Mouse (Mus musculus): Measurements from ENCODE around the gene Nubpl.
"Not testable (repeated sequence)": the region's sequence is repeated elsewhere in the genome, so short reads cannot be mapped to it uniquely, and the experiment has no call there.

Nubpl gene

DNA sequence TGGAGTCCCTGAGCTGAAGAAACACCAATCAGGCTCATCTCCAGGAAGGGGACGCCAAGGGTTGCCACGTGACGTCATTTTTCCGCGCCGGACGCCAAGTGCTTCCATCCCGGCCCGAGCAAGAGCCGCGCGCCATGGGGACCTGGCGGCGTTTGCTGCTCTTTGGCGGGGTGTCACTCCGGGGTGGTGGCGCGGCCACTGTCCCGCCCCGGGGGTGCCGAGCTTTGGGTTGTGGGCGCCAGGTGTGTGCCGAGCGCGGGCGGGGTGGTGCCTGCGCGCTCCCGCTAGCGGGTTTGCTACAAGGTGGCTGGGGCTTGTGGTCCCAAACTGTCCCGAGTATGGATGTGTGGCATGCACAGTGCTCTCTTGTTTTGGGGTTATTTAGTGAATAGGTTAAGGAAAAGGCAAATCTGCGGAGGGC is at the start of gene Nubpl:
Nubpl (plus strand) TSS at position 88 of the 421 bp plus-strand sequence.
- DNase-seq = peak; percentile 92

DNA sequence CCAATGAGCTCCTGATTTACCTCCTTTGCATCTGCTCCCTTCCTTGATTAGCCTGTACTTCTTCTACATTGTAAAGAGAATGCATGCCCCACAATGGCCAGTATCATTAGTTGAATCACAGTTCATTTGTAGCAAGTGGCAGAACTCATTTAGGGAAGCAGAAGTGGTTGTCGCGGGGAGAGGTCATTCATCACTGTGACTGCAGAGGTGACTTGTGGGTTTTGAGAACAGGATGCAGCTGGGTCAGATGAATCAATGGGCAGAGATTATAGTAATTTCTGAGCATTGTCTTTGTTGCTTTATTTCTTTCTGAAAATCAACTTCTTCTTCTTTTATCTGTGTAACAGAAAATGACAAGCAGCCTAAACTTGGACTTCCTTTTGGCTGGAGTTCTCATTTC is 48.2 kb upstream of the Nubpl start:
- DNase-seq = no peak

DNA sequence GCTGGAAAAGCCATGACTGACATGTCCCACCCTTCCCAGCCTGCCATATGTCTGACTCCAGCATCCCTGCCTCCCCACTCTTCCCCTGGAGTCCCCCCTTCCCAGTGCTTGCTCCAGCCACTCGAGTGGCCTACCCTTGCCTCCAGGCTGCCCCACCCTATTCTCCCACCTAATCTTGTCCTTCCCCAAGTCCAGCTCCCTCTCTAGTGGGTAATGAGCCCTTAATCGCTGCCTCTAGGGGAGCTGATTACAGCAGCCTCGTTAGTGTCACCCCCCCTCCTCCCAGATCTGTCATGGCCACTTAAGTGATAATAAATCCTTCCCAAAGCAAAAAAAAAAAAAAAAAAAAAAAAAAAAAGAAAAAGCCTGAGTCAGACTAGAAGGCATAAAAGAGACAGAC is 18.2 kb upstream of the Nubpl start:
- not testable (repeated sequence) for DNase-seq

DNA sequence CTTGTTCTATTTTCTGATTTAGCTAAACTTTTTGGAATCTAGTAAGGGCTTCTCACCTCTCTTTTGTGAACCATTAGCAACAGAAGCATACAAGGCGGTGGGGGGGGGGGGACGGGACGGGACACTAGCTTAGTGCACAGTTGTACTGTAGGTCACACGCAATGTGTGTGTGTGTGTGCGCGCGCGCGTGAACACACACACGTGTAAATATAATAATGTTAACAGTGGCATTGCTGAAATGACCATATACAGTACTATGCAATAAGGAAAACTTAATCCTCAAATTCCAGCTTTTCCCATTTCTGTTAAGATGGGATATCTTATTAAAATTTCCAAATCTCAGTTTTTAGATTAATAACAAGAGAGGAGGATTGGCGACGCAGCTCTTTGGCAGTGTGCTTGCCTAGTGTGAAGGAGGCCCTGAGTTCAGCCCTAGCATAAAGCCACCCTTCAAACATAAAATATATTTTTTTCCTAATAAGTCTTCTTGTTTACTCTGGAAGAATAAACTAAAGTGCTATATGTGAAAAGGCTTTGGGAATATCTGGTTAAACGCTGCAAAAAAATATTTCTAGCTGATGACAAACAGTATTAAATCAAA is 388 bp upstream of the Nubpl start:
- DNase-seq = no peak

DNA sequence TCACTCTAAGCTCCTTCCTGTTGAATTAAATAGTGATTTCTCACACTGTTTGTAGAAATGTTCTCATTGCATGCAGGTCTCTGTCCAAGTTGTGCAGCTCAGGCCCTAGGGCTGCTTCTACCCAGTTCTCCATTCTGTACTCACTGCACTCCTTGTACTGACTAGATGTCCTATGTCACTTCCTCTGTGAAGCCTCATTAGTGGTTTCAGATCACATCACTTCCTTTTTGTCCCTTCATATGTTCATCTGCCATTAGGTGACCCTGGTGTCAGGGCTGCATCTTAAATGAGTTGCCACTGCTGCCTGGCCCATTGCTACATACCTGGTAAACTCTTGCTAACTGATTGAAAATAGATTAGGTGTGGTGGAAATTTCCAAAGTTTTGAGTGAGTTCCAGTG is 22.7 kb downstream of the Nubpl start:
- no peak for DNase-seq

DNA sequence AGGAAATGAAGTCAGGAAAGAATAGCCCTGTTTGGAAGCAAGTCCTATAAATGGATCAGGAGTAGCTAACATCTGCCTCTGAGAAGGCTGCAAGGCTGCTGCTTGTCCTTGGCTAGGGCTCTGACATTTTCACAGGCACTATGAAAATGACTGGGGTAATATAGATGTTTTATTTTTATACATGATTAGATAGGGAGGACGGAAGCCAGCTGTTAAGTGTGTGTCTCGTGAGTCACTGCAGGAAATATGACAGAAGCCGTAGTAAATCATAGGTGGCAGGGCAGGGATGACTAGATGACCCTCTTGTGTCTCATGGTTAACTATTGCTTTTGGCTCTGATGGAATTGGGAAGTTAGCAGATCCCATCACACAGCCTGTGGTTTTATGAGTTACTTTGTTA is 28.9 kb downstream of the Nubpl start:
- no peak for DNase-seq

DNA sequence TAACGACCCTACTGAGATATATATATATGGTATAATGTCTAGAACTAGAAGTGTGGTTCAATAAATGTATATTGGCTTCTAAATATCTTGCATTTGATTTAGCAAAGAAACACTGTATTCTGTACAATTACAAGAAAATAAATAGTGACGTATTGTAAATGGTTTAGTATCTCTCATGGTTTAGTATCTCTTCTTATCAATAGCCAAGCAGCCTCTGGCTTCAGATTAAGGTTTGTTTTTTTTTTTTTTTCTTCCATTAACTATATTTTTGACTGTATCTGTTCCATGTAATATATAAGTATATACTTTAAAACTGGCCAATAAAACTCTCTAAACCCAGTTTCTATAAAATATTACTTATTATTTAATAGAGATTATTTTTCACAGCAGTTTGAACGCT is 31.5 kb downstream of the Nubpl start:
- DNase-seq = no peak

DNA sequence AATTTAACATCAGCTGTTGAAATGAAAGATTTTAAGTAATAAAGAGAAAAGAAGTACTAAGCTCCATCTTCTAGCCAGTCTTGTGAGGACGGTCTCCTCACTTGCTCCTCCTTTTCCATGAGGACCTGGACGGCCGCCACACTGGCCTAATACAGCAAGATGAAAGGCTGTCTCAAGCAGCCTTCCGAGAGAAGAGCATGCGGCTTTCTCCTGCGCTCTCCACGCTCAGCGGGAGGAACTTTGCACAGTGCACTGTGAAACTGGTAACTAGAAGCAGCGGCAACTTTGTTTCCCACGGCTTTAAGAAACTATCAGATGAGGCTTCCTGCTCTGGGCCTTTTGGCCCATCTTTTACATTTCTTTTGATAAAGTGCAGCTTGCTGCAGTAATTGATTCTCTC is 34.7 kb downstream of the Nubpl start:
- DNase-seq = no peak

DNA sequence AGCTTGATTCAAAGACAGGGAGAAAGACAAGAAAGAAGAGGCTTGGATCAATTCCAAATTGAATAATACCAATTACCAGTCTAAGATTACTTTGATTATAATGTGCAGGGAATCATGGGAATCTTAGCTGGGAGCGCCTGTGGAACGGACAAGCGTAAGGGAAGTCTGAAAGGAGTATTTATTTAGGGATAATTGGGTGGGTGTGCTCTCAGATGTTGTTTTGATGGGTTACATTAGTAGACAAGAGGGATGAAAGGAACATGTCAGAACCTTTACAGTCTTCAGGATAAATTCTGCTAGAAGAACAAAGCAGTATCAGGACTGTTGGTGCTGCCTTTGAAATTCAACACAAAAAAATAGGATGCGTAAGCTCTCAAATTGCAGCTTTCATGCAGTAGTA is 40.8 kb downstream of the Nubpl start:
- DNase-seq = no peak

DNA sequence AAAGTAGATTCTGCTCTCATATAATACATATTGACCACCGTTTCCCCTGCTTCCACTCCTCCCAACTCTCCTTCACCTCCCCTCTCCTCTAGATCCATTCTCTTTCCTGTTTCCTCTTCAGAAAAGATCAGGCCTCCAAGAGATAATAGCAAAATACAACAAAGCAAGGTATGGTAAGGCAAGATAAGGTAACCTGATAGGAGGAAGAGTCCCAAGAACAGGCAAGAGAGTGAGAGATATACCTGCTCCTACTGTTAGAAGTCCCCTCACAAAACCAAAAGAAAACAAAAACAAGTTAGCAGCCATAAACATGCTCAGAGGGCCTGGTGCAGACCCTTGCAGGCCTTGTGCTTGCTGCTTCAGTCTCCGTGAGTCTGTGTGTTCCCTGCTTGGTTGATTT is 49.1 kb downstream of the Nubpl start:
- DNase-seq = no peak

DNA sequence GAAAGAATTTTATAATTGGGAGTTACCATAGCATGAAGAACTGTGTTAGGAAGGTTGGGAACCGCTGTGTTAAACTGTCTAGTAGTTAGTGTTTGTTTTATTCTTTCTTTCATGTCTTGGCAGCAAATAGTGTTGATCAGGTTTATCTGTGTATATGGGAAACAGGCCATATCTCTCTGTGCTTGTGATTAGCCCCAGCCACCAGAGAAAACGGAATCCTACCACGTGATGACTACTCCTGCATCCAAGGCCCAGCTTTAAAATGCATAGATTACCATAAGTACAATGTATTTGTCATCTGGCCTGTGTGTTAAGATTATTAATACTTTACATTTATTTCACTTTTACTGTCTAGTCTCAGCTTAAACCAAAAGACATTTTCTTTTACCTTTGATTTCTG is 51.9 kb downstream of the Nubpl start:
- DNase-seq = no peak

DNA sequence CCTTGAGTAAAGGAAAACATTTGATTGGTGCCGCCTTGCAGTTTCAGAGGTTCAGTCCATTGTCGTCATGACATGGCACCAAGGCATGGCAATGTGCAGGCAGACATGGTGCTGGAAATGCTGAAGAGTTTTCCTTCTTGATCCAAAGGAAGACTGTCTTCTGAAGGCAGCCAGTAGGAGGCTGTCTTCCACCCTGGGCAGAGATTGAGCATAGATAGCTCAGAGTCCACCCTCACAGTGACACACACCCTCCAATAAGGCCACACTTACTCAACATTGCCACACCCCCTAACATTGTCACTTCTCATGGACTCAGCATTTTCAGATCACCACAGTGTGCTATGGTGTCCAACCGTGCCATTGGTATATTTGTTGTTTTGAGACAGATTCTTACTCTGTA is 54.5 kb downstream of the Nubpl start:
- no peak for DNase-seq

DNA sequence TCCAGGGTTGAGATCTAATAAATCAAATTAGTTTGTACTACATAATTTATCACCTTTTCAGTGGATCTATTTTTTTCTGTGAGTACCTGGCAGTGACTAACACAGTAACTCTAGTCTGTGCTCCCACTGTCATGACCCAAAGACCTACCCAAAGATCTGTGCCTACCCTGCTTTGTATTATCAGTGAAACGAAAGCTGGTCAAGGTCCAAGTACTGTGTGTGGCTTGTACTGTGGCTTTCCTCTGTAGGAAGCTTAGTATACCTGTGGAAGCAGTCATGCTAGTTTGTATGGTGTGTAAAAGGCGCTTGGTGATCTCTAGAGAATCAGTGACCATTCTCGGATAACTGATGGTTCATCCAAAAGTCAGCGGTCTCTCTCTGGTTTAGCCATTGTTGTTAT is 57.4 kb downstream of the Nubpl start:
- no peak for DNase-seq

DNA sequence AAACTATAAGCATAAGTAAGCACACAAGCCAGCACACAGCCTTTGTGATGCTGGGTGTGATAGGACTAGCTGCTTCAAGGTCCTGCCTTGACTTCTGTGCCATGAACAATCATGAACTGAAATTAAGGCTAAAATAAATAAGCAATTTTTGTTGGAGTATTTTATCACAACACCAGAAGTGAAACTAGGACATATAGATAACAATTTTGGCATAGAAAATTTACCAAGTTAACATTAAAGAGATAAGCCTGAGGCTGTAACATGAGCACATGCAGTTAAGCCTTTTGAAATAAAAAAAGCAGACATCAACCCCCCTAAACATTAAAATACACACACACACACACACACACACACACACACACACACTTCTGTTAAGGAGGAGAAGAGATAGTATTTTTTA is 66.9 kb downstream of the Nubpl start:
- DNase-seq = no peak

DNA sequence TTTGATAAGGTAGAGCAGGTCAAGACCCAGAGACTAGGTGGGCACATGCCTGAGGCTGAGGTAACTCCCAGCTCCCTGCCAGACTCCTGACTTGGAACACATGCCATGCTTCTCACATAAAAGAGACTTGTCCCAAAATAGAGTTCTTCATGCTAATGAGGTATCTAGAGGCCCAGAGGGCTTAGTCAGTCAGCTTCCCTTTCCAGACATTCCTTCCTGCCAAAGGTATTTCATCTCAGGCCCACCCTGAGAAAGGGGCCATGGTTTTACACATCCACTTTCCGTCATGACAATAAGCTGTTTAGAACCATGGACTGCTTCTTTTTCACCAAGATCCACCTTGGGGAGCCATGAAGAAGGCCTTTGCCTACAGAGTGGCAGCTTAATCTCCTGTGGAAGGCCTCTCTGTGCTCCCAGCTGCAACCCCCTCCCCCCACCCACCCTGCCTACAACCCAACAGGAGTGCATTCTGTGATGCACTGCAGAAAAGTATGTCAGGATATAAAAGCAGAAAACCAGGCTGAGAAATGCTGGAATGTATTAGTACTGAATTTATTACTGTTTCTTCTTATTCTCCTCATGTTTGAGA is 88.8 kb downstream of the Nubpl start:
- no peak for DNase-seq

DNA sequence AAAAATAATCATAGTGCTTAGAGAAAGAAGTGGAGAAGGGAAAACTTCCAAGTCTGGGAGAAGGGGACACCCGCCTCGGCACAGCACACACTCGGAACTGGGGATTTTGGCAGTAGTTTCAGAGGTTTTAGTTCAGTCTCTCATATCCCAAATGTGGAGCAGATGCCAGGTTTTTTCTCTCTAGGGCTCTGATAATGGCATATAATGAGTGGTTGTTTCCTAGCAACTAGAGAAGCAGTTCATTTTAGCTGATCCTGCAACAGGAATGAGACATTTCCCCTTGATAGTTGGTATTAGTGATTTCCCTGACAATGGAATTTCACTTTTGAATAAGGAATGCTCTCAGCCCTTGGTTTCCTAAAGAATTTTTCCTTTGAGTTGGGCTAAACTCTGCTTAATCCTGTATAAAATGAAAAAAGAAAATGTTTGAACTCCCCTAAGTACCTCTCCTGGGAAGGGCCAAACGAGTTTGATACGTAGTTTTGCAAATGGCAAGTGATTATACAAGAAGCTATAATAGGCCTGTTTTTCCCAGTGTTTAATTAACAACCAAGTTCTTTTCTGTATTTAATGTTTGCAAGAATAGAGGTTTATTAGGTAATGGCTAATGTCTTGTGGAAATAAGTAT is 89.5 kb downstream of the Nubpl start:
- DNase-seq = no peak

DNA sequence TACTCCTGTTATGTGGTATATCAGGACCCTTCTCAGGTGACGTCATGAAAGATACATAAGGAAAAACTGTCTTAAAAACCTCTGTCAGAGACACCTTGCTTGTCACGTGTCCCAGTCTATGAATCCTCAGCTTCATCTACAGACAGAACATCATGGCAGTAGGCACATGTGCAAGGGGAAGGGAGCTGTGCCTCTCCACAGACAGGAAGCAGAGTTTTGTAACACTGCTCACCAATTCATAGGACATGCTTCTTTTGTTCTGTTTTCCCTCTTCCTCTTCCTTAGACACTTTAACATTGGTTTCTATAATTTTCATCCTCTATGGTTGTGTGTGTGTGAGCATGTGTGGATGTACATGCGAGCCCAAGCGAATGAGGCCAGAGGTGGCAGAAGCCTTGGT is 100.9 kb downstream of the Nubpl start:
- DNase-seq = no peak

DNA sequence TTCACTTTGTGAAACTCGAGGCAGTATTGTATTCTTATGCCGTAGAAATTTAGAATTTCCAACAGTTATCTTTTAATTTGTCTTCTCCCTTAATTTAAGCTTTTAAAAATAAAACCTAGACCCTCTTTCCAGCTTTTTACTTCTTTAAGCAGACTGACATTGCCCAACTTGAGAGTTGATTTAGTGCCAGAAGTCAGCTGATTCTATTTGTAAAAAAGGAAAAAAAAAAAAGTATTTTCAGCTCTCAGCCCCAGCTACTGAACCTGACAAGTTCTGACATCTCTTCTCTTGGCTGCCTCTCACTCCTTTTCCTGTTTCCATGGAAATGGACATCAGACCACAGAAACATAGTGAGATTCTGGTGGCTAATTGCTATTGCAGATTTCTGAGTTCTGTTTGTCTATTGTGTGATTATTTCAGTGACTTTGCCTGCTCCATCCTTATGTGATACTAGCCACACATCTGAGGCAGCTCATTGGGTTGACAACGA is 111.6 kb downstream of the Nubpl start:
- no peak for DNase-seq

DNA sequence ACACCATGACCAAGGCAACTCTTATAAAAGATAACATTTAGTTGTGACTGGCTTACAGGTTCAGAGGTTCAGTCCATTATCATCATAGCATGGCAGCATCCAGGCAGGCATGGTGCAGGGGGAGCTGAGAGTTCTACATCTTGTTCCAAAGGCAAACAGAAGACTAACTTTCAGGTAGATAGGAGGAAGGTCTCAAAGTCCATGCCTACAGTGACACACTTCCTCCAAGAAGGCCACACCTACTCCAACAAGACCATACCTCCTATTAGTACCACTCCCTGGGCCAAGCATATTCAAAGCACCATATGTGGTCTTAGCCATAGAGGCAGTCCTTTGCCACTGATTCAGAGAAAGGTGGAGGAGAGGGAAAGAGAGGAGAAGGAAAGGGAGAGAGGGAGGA is 113.6 kb downstream of the Nubpl start:
- no peak for DNase-seq

DNA sequence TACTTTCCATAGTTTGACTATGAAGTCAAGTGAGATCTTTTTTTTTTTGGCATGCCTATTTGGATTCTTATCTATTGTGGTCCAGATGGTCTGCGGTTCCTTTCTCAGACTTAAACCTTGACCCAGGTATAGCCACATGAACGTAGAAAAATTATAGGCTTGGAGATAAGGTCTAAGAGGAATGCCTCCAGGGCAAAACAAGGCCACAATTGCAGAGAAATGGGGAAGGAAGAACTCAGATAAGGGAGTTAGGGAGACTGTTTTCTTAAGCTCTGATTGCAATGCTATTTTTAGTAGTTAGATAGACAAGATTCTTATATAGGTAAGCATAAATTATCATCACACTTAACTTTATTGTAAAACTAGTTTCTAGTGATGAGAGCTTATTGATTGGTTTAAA is 117.3 kb downstream of the Nubpl start:
- DNase-seq = no peak

DNA sequence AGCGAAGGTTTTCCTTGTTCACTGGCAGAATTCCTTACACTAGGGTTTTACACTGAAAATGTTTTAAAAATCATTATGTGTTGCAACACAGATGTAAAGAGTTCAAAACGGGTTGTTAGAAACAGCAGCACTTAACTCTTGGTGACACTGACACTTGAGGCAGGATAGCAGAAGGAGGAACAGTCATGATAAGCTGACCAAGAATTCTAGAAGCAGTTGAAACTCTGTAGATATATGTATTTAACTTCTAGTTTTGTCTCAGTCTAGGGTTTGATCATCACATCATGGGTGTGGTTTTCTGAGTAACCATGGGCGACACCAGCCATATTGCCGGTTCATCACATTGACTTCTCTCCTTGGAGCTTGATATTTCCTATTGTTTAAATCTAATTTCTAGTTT is 127.4 kb downstream of the Nubpl start:
- DNase-seq = no peak

DNA sequence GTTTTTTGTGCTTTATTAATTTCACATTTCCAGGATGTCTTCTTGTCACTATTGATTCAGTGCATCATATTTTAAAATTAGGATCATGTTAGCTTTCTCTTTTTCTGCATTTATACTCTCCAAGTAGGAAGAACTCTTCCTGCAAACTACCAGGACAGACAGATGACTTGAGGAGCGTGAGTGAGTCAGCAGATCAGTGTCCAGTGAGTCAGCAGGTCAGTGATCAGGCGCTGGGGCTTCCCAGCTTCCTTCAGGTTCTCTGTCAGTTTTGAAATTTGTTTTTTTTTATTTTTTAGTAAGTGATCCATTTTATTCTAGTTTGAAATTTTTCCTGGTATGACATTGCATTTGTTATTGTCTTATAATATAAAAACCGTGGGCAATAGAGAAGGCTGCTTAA is 131.2 kb downstream of the Nubpl start:
- no peak for DNase-seq

DNA sequence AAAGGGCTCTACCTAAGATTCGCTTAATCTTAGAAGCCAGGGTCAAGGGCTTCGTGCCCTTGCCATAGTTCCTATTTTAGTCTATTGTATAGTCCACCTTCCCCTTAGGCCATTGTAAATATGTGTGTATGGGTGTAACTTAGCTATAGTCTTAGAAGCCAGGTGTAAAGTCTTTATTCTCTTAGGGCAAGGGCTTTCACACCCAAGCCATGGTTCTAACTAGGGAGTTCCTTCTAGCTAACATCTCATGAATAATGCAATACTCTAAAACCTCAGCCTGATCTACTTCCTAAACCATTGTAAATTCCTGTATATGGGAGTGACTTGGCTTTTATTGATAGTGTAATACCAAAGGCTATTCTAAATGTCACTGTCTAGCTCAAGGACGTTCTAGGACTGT is 134.4 kb downstream of the Nubpl start:
- not testable (repeated sequence) for DNase-seq

DNA sequence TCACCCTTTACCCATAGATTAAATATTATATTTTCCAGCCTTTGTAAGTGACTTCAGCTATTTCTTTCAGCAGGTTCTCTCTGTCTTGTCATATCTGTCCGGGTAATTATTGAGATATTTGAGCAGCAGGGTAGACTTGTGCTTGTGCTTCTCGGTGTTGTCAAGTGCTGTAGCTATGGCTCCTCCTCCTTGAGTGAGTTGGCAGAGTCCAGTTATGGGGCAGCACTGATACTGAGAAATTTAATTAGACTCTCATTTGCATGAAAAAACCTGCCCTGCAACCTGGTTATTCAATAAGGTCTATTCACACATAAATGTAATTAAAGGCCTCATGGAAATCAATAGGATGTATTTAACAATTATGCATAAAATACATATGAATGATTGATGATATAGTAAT is 145.2 kb downstream of the Nubpl start:
- DNase-seq = no peak

DNA sequence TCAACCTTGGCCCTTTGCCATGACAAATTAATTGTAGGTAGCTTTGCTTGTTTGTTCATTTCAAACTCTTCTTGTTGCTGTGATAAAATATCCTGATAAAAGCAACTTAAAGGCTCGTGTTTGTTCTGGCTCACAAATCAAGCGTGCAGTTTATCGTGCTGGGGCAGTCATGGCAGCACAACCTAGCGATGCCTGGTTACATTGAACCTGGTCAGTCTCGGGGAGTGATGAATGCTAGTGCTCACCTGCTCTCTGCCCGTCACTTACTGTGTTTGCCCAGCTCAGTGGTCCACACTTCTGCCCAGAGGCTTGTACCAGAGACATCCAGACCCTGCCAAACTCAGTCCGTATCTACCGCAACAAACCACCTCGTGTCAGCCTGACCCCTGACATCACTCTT is 149.9 kb downstream of the Nubpl start:
- DNase-seq = no peak

Measured in right cerebral cortex, postnatal 25 days (tissue).